Mouse (Mus musculus) 416B (cell line): ENCODE results near the gene Vipas39.
"Not testable (repeated sequence)": the region's sequence is repeated elsewhere in the genome, so short reads cannot be mapped to it uniquely, and the experiment has no call there.

Experiments used
- DNase-seq: peaks from one replicate; pipeline ENCODE4 v3.0.0; 2011; ENCODE audit warnings: low read depth

Vipas39 gene

DNA sequence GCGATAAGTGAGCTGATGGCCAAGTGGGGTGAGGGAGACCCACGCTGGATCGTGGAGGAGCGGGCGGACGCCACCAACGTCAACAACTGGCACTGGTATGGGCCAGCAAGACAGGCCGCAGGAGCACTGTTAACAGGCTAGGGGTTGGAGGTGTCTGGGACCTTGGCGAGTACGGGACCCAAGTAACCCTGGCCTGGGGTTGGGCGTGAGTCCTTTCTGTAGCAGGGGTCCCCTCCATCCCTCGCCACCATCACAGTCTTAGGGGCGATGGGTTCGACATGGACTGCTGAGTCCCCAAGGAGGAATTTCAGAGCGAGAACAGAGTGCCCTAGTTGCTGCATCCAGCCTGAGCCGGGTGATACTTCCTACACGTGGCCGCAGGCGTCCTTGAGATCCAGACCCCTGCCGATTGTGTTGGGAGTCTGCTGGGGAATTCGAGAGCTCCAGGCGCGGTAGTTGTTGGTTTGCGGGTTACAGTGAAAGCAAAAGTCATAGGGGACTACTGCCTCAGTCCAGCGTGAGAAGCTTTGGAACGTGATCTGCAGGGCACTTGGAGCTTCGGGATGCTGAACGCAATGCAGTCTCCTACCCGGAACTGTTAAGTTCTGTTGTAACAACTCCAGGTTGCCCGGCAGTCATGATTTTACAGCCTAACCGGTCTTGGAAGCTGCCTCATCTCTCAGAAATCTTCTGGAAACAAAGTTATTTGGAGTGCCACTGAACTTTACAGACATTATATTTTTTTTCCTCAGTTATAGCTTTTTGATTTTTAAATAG lies 959 bp upstream of the Vipas39 start:
- DNase-seq: peak; percentile 67

DNA sequence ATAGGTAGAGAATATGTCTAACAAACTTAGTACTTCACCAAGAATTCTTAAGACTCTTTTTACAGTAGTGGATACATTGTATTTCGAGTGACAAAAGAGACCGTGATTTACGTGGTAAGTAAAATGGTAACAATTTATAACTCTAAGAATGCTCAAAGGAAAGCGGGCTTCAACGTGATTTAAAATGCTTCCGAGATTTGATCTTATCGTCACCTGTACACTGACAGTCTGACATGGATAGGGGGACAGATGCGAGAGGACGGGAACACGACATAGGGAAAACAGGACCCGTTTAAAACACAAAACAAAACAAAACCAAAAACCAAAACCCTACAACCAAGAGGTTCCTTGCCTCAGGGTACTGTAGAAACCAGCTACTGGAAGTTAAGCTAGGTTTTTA lies 612 bp downstream of the Vipas39 start:
- peak; percentile 45 for DNase-seq

DNA sequence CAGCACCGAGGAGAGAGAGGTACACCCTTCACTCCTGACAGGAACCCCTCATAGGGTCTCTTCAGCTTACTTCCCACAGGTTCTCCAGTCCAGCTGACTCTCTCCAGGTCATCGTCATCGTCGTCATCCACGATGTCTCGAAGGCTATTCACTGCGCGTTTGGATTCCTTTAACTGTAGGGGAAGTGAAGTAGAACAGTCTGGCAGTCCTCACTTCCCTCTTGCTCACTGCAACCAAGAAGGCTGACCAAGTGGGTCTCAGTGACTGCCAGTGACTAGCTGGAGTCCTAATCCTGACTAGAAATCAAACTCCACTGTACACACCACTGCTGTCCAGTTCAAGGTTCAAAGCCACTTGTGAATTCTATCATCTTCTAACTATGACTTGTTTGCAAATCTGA lies 5.5 kb downstream of the Vipas39 start:
- DNase-seq: no peak

DNA sequence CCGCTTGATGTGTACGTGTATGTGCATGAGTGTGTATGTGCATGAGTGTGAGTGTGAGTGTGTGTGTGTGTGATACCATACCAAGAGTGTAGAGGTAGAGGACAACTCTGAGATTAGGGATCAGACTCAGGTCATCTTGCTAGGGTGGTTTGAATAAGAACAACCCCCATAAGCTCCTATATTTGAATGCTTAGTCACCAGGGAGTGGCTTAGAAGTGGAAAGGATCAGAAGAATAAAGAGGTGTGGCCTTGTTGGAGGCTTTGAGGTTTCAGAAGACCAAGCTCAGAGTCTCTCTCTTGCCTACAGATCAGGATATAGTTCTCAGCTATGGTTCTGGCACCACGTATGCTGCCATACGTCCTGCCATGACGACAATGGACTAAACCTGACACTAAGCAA lies 9.4 kb downstream of the Vipas39 start:
- DNase-seq: peak; percentile 66

DNA sequence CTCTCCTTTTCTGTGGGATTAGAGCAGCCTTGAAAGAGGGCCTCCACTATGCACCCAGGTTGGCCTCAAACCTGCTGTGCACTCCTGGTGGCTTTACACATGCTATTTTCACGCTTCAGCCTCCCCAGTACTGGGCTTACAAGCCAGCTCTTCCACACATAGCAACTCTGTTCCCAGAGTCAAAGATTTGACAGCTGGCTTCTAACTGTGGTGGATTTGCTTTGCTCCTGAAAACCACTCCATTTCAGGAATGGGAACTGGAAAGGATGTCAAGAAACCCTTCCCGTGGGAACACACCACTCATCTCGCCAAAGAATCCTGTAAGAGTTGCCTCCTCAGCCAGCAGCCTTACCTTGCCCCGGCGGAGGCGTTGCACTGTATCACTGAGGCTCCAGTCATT lies 12.2 kb downstream of the Vipas39 start:
- no peak for DNase-seq

DNA sequence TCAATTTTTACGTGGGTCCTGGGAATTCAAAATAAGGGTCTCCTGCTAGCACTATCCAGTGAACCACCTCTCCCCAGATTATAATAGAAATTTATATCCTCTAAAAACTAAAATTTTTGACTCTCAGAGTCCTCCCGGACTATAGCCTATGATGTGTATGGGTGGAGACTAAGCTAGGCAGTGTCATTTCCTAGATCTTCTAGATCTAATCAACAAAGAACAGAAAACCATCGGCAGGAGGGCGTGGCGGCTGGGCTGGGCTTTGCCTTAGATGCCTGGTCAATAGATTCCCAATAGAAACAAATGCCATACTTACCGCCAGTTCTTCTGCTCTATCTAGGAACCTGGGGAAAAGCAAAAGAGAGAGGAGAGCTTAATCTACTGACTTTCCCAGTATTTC lies 15.9 kb downstream of the Vipas39 start:
- no peak for DNase-seq

DNA sequence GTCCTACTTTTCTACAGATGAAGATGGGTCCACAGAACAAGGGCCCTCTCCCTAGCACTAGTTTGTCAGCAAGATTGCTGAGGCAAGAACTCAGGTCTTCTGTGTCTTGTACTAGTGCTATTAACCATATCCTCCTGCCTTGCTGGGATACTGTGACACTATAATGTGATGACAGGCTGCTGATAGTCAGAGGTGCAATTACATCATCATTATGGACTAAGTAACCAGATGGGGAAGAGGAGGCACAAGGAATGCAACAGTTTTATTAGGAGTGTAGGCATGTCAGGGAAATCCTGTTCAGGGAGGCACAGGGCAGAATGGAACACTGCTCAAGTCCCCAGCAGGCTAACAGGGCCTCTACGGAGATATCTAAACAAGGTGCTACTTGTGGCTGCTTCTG lies 27.4 kb downstream of the Vipas39 start, which contains the start of gene Noxred1:
Gene Noxred1 (minus strand): TSS at position 101 of the 400 bp plus-strand sequence.
- DNase-seq: no peak

DNA sequence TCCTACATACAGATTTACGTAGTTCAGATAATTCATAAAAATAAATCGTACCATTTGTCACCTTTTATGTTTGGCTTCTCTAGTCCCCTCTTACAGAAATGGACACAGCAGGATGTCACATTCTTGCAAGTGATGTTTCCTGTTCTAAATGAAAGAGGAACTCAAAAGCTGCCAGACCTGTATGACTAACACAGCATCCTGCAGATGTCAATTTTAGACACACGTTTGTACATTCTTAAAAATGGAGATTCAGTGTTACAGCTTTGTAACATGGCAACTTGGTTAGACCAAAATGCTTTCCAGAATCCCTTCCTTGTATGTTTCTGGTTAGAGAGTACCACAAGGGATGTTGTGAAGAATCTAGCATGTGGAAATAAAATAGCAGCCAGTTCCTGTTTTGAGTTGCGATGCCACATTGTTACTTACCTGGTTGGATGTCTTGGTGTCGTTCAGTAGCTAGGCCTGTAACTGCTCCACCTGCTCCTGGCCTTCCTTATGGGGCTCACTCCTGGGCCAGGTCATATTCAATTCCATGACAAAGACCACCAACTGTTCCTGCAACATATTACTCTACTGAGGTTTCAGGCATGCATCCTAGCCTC lies 29.1 kb downstream of the Vipas39 start:
- peak; percentile 80 for DNase-seq

DNA sequence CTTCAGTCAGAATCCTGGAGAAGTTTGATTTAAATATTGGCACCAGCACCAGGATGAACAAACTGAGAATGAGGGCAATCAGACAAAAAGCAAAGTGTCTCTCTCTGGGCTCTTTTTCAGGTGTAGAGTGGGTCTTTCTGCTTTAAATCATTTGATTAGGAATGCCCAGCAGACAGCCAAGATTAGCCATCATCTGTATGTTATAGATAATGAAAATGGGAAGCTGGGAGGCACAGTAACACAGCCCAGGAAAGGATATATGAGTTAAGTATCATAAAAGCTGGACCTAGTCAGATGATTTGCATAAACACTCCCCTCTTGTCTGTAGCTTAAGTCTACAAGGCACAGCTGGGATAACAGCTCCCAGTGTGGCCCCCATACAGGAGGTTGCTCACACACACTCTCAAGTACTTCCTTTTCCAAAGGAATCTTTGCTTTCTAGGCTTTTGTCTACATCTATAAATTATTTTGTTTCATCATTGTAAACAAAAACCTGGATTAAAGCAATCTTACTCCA lies 35.6 kb downstream of the Vipas39 start:
- DNase-seq: no peak

DNA sequence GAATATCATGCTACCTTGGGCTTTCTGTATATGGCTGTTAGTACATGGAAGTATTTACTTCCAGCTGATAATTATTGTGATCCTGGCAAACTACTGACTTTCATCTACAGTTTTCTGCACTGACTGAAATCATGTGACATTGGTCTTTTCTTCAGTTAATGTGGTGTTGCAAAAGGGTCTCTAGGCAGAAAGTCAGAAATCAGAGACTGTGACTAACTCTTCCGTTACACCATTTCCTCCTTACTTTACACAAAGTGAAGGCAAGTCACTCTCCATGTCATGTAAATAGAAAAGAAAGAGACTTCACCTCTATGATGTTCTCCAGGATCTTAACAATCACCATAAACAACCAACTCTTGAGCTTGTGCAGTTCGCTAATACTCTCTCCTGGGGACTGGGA lies 36.4 kb downstream of the Vipas39 start:
- DNase-seq: peak; percentile 76

DNA sequence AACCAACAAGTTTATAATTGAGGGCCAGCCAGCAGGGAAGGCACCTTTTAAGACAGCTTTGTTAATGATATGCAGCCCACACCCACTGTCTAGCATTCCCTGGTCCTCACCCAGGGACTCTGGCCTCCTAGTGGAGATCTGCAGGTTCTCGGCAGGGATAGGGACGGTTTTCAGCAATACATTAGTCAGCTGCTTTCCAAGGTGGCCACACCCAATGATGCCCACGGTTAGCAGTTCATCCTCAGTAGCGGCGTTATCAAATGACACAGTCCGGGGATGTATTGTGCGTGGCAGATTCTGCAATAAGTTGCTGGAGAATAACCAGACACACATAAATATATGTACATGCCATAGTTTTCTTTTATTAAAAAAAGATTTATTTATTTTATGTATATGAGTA lies 39.3 kb downstream of the Vipas39 start:
- DNase-seq: no peak

DNA sequence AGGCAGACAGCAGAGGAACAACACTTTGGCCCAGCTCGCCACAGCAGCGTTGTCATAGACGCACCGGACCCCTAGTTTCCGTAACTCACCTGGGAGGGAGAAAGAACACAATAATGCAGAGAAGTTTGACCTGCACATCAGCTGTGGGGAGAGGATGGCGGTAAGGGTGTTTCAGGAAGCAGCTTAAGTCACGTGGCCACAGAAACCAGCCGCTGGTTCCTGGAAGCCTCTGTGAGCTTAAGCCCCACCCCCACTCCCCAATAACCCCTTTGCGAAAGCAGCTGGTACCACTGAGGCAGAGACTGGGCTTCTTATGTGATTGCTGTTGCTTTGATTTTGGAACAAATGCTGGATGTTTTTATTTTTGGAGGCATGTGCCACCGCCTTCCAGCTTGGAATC lies 41.1 kb downstream of the Vipas39 start:
- DNase-seq: peak; percentile 33

DNA sequence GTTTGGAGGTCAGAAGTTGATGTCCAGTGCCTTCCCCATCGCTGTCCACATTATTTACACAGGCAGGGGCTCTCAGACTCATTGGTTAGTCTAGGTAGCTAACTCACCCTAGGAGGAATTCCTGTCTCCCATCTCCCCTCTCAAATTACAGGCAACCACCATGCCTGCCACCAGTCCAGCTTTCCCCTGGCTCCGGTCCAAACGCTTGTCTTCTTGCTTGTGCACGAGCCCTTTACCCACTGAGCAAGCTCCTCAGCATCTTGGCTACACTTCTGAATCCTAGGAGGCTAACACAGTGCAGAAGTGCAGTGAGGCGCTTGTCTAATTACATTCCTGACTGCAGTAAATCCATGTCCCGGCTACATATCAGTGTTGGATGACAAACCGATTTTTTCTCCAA lies 46.7 kb downstream of the Vipas39 start:
- peak; percentile 79 for DNase-seq

DNA sequence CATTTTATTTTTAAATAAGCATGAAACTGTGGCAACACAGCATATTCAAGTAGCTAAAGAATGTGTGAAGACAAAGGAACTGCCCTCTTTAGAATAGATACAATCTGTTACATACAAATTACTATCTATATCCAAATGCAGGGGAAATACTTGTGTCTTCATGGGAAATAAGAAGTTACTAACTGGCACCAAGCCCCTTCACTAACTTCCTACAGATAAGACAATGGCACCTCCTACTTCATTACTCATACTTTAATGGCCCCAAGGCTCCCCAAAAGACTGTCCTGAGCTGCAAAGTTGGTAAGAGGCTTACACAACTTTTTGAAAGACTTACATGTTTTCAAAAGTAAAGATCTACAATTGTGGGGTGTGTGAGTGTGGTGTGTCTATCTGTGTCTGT lies 48.5 kb downstream of the Vipas39 start:
- DNase-seq: peak; percentile 84

DNA sequence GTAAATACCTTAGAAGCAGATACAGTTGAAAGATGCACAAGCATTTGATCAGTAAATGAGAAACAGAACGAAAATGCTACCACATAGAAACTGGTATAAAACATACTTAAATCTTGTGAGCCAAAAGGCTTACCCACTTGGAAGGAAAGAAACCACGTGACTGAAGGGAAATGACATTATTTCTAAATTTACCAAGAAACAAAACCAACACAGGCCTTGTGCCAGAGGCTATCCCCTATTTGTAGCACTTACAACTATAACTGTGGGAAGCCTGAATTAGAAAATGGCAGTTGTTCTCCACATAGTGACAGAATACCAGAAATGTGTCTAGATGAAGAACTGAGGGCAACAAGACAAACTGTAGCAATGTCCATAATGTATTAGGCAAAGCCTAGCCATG lies 50.0 kb downstream of the Vipas39 start:
- DNase-seq: peak; percentile 60

DNA sequence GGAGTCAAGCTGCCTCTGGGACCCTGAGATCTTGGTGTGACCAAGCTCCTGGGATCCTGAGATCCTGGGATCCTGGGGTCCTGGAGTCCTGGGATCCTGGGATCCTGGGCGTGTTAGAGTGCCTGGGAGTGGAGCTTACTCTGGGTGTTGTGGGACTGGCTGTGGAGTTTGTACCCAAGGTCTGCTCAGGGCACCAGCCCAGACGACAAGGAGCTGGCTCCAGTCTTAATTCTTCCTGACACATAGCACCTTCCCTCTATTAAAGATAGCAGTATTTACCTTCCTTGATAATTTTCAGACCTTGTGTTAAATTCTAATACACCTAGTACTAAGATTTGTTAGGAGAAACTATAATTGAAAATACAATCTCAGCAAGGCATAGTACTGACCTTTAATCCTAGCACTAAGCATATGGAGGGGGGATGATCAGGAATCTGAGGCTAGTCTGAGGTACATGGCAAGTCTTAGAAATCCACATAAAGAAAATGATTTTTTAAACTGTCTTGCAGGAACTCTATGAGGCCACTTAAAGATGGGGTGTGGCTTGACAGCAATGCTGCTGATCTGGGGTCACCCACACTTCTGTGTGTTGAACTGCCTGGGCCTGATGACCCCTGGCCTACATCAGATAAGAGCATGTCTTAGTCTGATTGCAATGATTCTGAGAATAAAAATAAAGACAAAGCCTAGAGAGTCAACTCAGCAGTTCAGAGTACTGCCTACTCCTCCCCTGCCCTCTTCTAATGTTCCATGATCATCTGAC lies 53.0 kb downstream of the Vipas39 start:
- DNase-seq: no peak

DNA sequence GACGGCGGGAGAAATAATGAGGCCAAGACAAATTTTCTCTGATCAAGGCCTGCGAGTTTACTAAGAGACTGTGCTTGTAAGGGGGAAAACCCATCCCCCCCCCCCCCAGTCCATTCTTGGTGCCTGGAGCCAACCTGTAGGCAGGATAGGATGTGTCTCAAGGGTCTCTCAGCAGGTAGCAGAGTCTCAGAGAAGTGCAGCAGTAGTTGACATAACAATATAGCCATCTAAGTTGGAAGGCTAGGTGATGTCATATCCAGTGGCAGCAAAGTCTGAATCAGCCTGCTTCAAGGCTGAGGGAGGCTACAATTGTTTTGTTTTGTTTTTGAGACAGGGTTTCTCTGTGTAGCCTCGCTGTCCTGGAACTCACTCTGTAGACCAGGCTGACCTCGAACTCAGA lies 60.3 kb downstream of the Vipas39 start:
- DNase-seq: not testable (repeated sequence)

DNA sequence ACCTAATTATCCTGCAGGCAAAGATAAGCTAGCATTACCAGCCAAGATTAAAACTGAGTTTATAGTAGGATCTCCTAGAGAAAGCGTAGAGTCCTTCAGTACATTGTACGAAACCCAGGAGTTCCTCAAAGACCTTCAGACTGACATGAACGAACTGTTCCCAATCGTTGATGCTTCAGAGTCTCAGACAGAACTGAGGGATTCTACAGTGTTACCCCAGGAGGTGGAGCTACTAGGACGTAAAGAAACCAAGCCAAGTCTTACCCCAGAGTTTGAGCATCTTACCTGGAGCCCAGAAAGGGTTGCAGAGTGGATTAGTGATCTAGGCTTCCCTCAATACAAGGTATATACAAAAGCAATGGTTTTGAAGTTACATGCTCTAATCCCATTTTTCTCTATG lies 64.4 kb downstream of the Vipas39 start:
- peak; percentile 57 for DNase-seq

DNA sequence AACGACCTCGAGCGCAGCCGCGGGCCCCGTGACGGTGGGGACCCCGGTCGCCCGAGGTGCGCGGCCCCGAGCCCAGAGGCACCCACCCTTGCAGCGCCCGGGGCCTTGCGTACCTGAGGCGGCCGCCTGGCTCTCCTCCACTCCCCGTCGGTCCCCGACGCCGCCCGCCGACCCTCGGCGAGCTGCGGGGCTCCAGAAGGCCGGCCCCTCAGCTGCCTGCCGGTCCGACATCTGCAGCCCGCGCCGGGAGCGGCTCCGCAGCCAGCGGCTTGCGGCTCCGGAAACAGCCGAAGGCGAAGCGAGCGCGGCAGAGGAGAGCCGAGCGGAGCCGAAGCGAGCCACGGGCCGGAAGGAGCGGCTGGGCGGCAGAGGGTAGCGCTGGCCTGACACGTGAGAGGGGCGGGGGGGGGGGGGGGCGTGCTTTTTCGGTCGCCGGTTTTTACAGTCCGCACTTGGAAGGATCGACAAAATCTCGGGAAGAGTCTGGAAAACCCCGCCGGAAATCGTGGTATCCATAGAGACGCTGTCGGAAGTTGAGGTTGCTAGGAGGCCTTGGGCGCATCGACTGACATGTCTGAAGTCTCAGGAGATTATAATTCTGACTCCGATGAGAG lies 66.0 kb downstream of the Vipas39 start, which contains the start of gene Tmed8:
Gene Tmed8 (minus strand): TSS at position 482 of the 614 bp plus-strand sequence.
- peak; percentile 77 for DNase-seq

DNA sequence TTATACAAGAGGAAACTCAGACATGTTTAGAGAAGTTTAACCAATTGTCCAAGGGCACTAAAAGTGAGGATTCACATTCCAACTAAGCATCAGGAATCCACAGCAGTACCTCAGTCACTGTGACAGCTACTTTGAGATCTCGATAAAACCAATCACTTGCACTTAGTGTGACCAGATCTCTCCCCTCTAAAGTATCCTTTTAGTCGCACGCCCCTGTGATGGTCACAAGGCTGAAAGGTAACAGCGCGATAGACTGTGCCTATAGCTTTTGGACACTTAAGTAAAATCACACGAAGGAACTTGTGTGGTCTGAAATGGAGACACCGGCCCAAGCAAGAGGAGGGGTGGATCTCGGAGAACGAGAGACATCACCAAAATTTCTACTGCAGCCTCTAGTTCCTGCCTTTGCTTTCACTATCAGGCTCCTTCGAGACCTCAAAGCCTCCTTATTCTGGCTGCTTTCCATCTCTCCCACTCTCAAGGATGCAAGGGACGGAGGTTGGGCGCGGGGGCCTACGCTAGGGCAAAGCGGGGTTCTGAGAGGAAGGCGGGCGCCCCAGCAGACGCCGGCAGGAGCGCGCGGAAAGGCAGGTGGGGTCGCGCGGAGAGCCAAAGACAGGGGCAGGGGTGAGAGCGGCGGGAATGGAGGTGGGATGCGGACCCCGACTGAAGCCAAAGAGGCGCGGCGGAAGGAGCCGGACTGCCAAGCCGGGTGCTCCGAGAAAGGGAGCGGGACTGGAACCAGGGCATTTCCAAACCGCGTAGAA lies 66.7 kb downstream of the Vipas39 start, which contains the start of gene Samd15:
Gene Samd15 (plus strand): TSS at position 518 of the 767 bp plus-strand sequence.
- peak; percentile 54 for DNase-seq

DNA sequence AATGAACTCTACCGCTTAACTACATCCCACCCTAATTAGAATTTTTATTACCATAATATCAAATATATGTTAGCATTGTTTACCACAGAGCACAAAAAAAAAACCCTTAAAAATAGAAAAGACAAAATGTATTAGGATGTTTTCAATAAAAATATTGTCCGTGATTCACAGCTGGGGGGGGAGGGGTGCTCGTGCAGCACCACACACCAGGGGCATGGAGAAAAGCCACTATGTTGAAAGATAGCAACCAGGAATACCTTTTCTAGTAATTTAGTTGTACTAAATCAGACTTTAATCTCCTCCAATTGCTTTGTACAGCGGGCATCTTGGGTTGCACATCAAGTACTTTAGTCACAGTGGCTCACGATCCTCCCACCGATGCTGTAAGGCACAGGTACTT lies 67.3 kb downstream of the Vipas39 start:
- no peak for DNase-seq
